Mouse (Mus musculus) testis, adult 2 months (tissue): ENCODE measurements around the gene Adh5.

Experiments
- CTCF ChIP-seq: fragments of 200-500 bp; IDR thresholded peaks from 2 replicates; pipeline ENCODE4 v1.5.1; 2012; ENCODE audit warnings: low read depth, mild to moderate bottlenecking, inconsistent platforms, low read length, moderate library complexity; ENCODE audit not compliant: control insufficient read depth, insufficient read depth, insufficient replicate concordance
- POLR2A ChIP-seq: fragments of 200-500 bp; IDR thresholded peaks from 2 replicates; pipeline ENCODE4 v1.6.1; 2012; ENCODE audit warnings: low read depth, mild to moderate bottlenecking, inconsistent platforms, low read length, moderate library complexity; ENCODE audit not compliant: control insufficient read depth

GRCm38 (mm10) chr3:138458441-138458840, 15.5 kb downstream of the Adh5 start:
- TF ChIP-seq POLR2A (no peak), CTCF (no peak)
